Mouse (Mus musculus) MEL (cell line): ENCODE measurements around the gene Kif5c. TPM values are rescaled to one million over a fixed set of nuclear protein-coding genes. Genes with fewer than 3 reads are reported as not detected.
A peak's percentile ranks its signal among the peaks of the same experiment; 100 is the strongest.

Experiments used
- DNase-seq: peaks from one replicate; pipeline ENCODE4 v3.0.0; 2011; ENCODE audit warnings: low read depth, low spot score
- H3K27ac ChIP-seq: 2 replicates; pipeline ENCODE4 v1.5.1; 2012; ENCODE audit warnings: low read depth, mild to moderate bottlenecking, control low read depth, low read length, moderate library complexity; ENCODE audit not compliant: control insufficient read depth
- H3K27me3 ChIP-seq, 2 experiments: fragments of 150-350 bp in 1 of 2; sonication (generic) in 1 of 2; 2 replicates each; pipeline ENCODE4 v1.6.1; 2012; ENCODE audit warnings: low read length in 2 of 2, mild to moderate bottlenecking in 2 of 2, improper control_type of control experiment in 1 of 2, moderate library complexity in 1 of 2; ENCODE audit not compliant: insufficient read depth in 2 of 2, control insufficient read depth in 1 of 2
- H3K36me3 ChIP-seq, 2 experiments: 2 replicates each; pipeline ENCODE4 v1.6.1; 2012 to 2014; ENCODE audit warnings: low read length in 2 of 2, improper control_type of control experiment in 1 of 2, inconsistent platforms in 1 of 2, mild to moderate bottlenecking in 1 of 2; ENCODE audit not compliant: insufficient read depth in 2 of 2, control insufficient read depth in 1 of 2
- H3K4me1 ChIP-seq, 2 experiments: fragments of 150-350 bp in 1 of 2; sonication (generic) in 1 of 2; 2 replicates each; pipeline ENCODE4 v1.6.1; 2012; ENCODE audit warnings: low read length in 2 of 2, improper control_type of control experiment in 1 of 2, mild to moderate bottlenecking in 1 of 2; ENCODE audit not compliant: insufficient read depth in 2 of 2, control insufficient read depth in 1 of 2
- H3K4me3 ChIP-seq, 2 experiments: fragments of 150-350 bp in 1 of 2; sonication (generic) in 1 of 2; 2 replicates each; pipeline ENCODE4 v1.5.1; 2012; ENCODE audit warnings: low read depth in 2 of 2, low read length in 2 of 2, mild to moderate bottlenecking in 2 of 2, moderate library complexity in 2 of 2, control low read depth in 1 of 2, improper control_type of control experiment in 1 of 2; ENCODE audit not compliant: control insufficient read depth in 1 of 2, insufficient read depth in 1 of 2
- H3K79me2 ChIP-seq: 2 replicates; pipeline ENCODE4 v1.6.1; 2012; ENCODE audit warnings: mild to moderate bottlenecking, low read length, moderate library complexity; ENCODE audit not compliant: control insufficient read depth, poor library complexity, insufficient read depth
- H3K9ac ChIP-seq: 2 replicates; pipeline ENCODE4 v1.6.1; 2012; ENCODE audit warnings: low read depth, mild to moderate bottlenecking, control low read depth, low read length, moderate library complexity; ENCODE audit not compliant: control insufficient read depth, poor library complexity, severe bottlenecking
- H3K9me3 ChIP-seq: fragments of 150-350 bp; sonication (generic); replicated peaks from 2 replicates; pipeline ENCODE4 v1.6.1; 2012; ENCODE audit warnings: mild to moderate bottlenecking, low read length, improper control_type of control experiment, moderate library complexity; ENCODE audit not compliant: insufficient read depth
- CHD1 ChIP-seq: IDR thresholded peaks from 2 replicates; pipeline ENCODE4 v1.6.1; 2012; ENCODE audit warnings: low read depth, mild to moderate bottlenecking, inconsistent platforms, low read length, improper control_type of control experiment
- CHD2 ChIP-seq: IDR thresholded peaks from 2 replicates; pipeline ENCODE4 v1.6.1; 2011; ENCODE audit warnings: low read length, improper control_type of control experiment
- CTCF ChIP-seq, 3 experiments: IDR thresholded peaks in 2 of 3; conservative IDR thresholded peaks in 1 of 3; 2 replicates each; pipeline ENCODE4 v1.5.1; 2011 to 2012; ENCODE audit warnings: low read length in 3 of 3, low read depth in 2 of 3, mild to moderate bottlenecking in 2 of 3, improper control_type of control experiment in 1 of 3, inconsistent platforms in 1 of 3, mixed read lengths in 1 of 3, moderate library complexity in 1 of 3; ENCODE audit not compliant: control insufficient read depth in 1 of 3, insufficient read depth in 1 of 3, poor library complexity in 1 of 3, severe bottlenecking in 1 of 3
- E2F4 ChIP-seq: IDR thresholded peaks from 2 replicates; pipeline ENCODE4 v1.6.1; 2011; ENCODE audit warnings: low read depth, low read length, improper control_type of control experiment, borderline replicate concordance
- EP300 ChIP-seq, 2 experiments: IDR thresholded peaks; 2 replicates each; pipeline ENCODE4 v1.6.1; 2011; ENCODE audit warnings: improper control_type of control experiment in 2 of 2, low read length in 2 of 2, low read depth in 1 of 2, mild to moderate bottlenecking in 1 of 2
- ETS1 ChIP-seq: IDR thresholded peaks from 2 replicates; pipeline ENCODE4 v1.6.1; 2012; ENCODE audit warnings: low read depth, mild to moderate bottlenecking, inconsistent platforms, low read length, improper control_type of control experiment, moderate library complexity
- GATA1 ChIP-seq: IDR thresholded peaks from 2 replicates; pipeline ENCODE4 v1.6.1; 2011; ENCODE audit warnings: low read depth, low read length, improper control_type of control experiment
- HCFC1 ChIP-seq: IDR thresholded peaks from 2 replicates; pipeline ENCODE4 v1.6.1; 2012; ENCODE audit warnings: low read depth, mild to moderate bottlenecking, inconsistent platforms, low read length, improper control_type of control experiment, moderate library complexity
- JUND ChIP-seq: IDR thresholded peaks from 2 replicates; pipeline ENCODE4 v1.6.1; 2011; ENCODE audit warnings: low read depth, mild to moderate bottlenecking, improper control_type of control experiment, low read length
- KAT2A ChIP-seq: conservative IDR thresholded peaks from 2 replicates; pipeline ENCODE4 v1.6.1; 2012; ENCODE audit warnings: low read depth, low read length, improper control_type of control experiment, inconsistent platforms
- MYB ChIP-seq: IDR thresholded peaks from 2 replicates; pipeline ENCODE4 v1.6.1; 2011; ENCODE audit warnings: mild to moderate bottlenecking, low read depth, low read length, improper control_type of control experiment
- MYC ChIP-seq: IDR thresholded peaks from 2 replicates; pipeline ENCODE4 v1.6.1; 2011; ENCODE audit warnings: low read depth, mild to moderate bottlenecking, low read length, improper control_type of control experiment, moderate library complexity
- NELFE ChIP-seq: IDR thresholded peaks from 2 replicates; pipeline ENCODE4 v1.6.1; 2011; ENCODE audit warnings: low read depth, low read length, improper control_type of control experiment
- POLR2A ChIP-seq, 2 experiments: IDR thresholded peaks; 2 replicates each; pipeline ENCODE4 v1.6.1; 2011 to 2012; ENCODE audit warnings: low read length in 2 of 2, mild to moderate bottlenecking in 2 of 2, control low read depth in 1 of 2, improper control_type of control experiment in 1 of 2, low read depth in 1 of 2, moderate library complexity in 1 of 2; ENCODE audit not compliant: control insufficient read depth in 1 of 2, insufficient read depth in 1 of 2, poor library complexity in 1 of 2
- POLR2AphosphoS2 ChIP-seq: IDR thresholded peaks from 2 replicates; pipeline ENCODE4 v1.6.1; 2011; ENCODE audit warnings: low read length, improper control_type of control experiment
- RCOR1 ChIP-seq: IDR thresholded peaks from 2 replicates; pipeline ENCODE4 v1.6.1; 2012; ENCODE audit warnings: low read depth, mild to moderate bottlenecking, inconsistent platforms, low read length, improper control_type of control experiment
- SIN3A ChIP-seq: IDR thresholded peaks from 2 replicates; pipeline ENCODE4 v1.6.1; 2012; ENCODE audit warnings: low read length, improper control_type of control experiment, inconsistent platforms
- SMC3 ChIP-seq: IDR thresholded peaks from 2 replicates; pipeline ENCODE4 v1.6.1; 2011; ENCODE audit warnings: low read depth, low read length, improper control_type of control experiment
- TCF12 ChIP-seq: IDR thresholded peaks from 2 replicates; pipeline ENCODE4 v1.6.1; 2014; ENCODE audit warnings: low read depth, mild to moderate bottlenecking, inconsistent platforms, low read length, improper control_type of control experiment, moderate library complexity
- USF1 ChIP-seq: IDR thresholded peaks from 2 replicates; pipeline ENCODE4 v1.6.1; 2014; ENCODE audit warnings: low read depth, mild to moderate bottlenecking, inconsistent platforms, low read length, improper control_type of control experiment, moderate library complexity
- USF2 ChIP-seq, 2 experiments: IDR thresholded peaks; 2 replicates each; pipeline ENCODE4 v1.6.1; 2011 to 2012; ENCODE audit warnings: improper control_type of control experiment in 2 of 2, low read length in 2 of 2, borderline replicate concordance in 1 of 2, inconsistent platforms in 1 of 2, low read depth in 1 of 2, mild to moderate bottlenecking in 1 of 2; ENCODE audit not compliant: insufficient read depth in 1 of 2
- ZKSCAN1 ChIP-seq: IDR thresholded peaks from 2 replicates; pipeline ENCODE4 v1.6.1; 2012; ENCODE audit warnings: low read depth, mild to moderate bottlenecking, inconsistent platforms, low read length, improper control_type of control experiment, moderate library complexity
- ZNF384 ChIP-seq: IDR thresholded peaks from 2 replicates; pipeline ENCODE4 v1.6.1; 2012; ENCODE audit warnings: low read depth, mild to moderate bottlenecking, inconsistent platforms, low read length, improper control_type of control experiment
- polyA plus RNA-seq, 2 experiments: library from polyadenylated mRNA; stranded (reverse) in 1 of 2; unstranded in 1 of 2; fragments of >175 nt in 1 of 2; fragments of >200 nt in 1 of 2; gene quantifications; 2 replicates each; pipeline versions ENCODE4 v1.2.1 to v1.2.4; 2012; ENCODE audit warnings: low replicate concordance in 2 of 2, low read depth in 1 of 2; ENCODE audit not compliant: insufficient read length in 2 of 2, insufficient read depth in 1 of 2, missing spikeins in 1 of 2
- total RNA-seq: library from RNA; depleted of rRNA; stranded (reverse); fragments of 300-350 nt; gene quantifications from 2 replicates; pipeline ENCODE4 v1.2.3, GENCODE M21; 2012

The Kif5c gene
- total and polyA plus RNA-seq, 3 experiments: 0.26 to 0.39 TPM; not detected in 1

GRCm38 (mm10) chr2:49734013-49734780, 115.1 kb downstream of the Kif5c start (continued):
- TF ChIP-seq EP300 (IDR thresholded peaks at IDR 0.05; ENCODE audit: low read depth in 1 of 2, low read length in 2 of 2) (no peak; a peak in 1 of 4 replicates), JUND (0 out of 2 replicates have a peak, but pooled peaks have one; percentile 38), CHD2 (no peak), SMC3 (peak; percentile 90), GATA1 (peak; percentile 15), NELFE (peak; percentile 43; the same call in 1 of the 2 replicates), POLR2AphosphoS2 (no peak), SIN3A (peak; percentile 41), ZKSCAN1 (no peak), ETS1 (no peak; the same call in 1 of the 2 replicates), MYC (no peak), RCOR1 (peak; percentile 0), E2F4 (no peak)
- TF ChIP-seq, all 39 proteins: peak for 14

GRCm38 (mm10) chr2:49735386-49735785, 116.3 kb downstream of the Kif5c start:
- peaks cover 0 to 10% of the 10 kb centered on the region in 2 experiments; a peak in 2 of 4 replicates for H3K36me3 ChIP-seq
- TF ChIP-seq ZKSCAN1 (no peak), JUND (no peak), ZNF384 (no peak), USF1 (no peak), CHD2 (no peak), MYB (no peak), KAT2A (no peak), CHD1 (no peak), NELFE (no peak), POLR2A (IDR thresholded peaks at IDR 0.05; ENCODE audit: control insufficient read depth in 1 of 2, insufficient read depth in 1 of 2, low read depth in 1 of 2, low read length in 2 of 2, poor library complexity in 1 of 2) (no peak), CTCF (IDR thresholded peaks at IDR 0.05 in 2 of 3, conservative IDR thresholded peaks at IDR 0.05 in 1 of 3; ENCODE audit: control insufficient read depth in 1 of 3, insufficient read depth in 1 of 3, low read depth in 2 of 3, low read length in 3 of 3, poor library complexity in 1 of 3, severe bottlenecking in 1 of 3) (no peak), SMC3 (no peak), TCF12 (no peak), HCFC1 (no peak), USF2 (IDR thresholded peaks at IDR 0.05; ENCODE audit: borderline replicate concordance in 1 of 2, insufficient read depth in 1 of 2, low read depth in 1 of 2, low read length in 2 of 2) (no peak), POLR2AphosphoS2 (no peak), MYC (no peak)
- TF ChIP-seq, all 39 proteins: peak for 0
- DNase-seq: no peak

More at GRCm38 (mm10) chr2:49735386-49735785, 116.3 kb downstream of the Kif5c start:
- no peaks in the 10 kb centered on the region for H3K27me3 ChIP-seq
- no peaks in the 10 kb centered on the region for H3K9me3 ChIP-seq
- peaks cover 4 to 13% of the 10 kb centered on the region in 2 experiments; a peak in 3 of 4 replicates for H3K4me1 ChIP-seq
- no peak overlapping the region for H3K4me3 ChIP-seq
- H3K9ac ChIP-seq: no peak overlapping the region
- no peaks in the 10 kb centered on the region for H3K79me2 ChIP-seq
- H3K27ac ChIP-seq: no peak overlapping the region
